Mouse (Mus musculus): ENCODE data around the gene Wwc1. TPM values are rescaled to one million over a fixed set of nuclear protein-coding genes. Genes with fewer than 3 reads are reported as not detected.

The Wwc1 gene
- total RNA-seq, 1 experiment, result 30.4 TPM

GRCm38 (mm10) chr11:35811458-35811857 is 168.9 kb downstream of the Wwc1 start:
- TF ChIP-seq HCFC1 (IDR thresholded peaks at IDR 0.05; ENCODE audit: borderline replicate concordance, insufficient read depth, low read length), result no peak
- TF ChIP-seq MAFK (IDR thresholded peaks at IDR 0.05; ENCODE audit: insufficient read depth, low read depth, low read length), result no peak
- TF ChIP-seq ZNF384 (IDR thresholded peaks at IDR 0.05; ENCODE audit: low read depth, low read length), result no peak
- TF ChIP-seq CHD2 (IDR thresholded peaks at IDR 0.05; ENCODE audit: low read depth, low read length), result no peak
- TF ChIP-seq ZC3H11A (IDR thresholded peaks at IDR 0.05; ENCODE audit: borderline replicate concordance, low read depth, low read length), result no peak
- no peak for DNase-seq (ENCODE audit: low read depth, low spot score)
- Histone ChIP-seq H3K4me1 (ENCODE audit: control insufficient read depth in 2 of 2, insufficient read depth in 2 of 2, low read length in 2 of 2, poor library complexity in 1 of 2) (peaks cover 0 to 4% of the 10 kb centered on the region in 2 experiments; a peak in 1 of 4 replicates), H3K4me3 (ENCODE audit: insufficient read depth in 1 of 2, low read depth in 1 of 2, low read length in 2 of 2, poor library complexity in 1 of 2, severe bottlenecking in 1 of 2) (no peak overlapping the region), H3K9me3 (ENCODE audit: control insufficient read depth, insufficient read depth, low read depth, low read length) (no peaks in the 10 kb centered on the region), H3K9ac (ENCODE audit: insufficient read depth, low read depth, low read length, poor library complexity, severe bottlenecking) (no peak overlapping the region), H3K36me3 (ENCODE audit: control insufficient read depth, insufficient read depth, low read length, poor library complexity, severe bottlenecking) (peaks cover 48% of the 10 kb centered on the region), H3K27ac (ENCODE audit: insufficient read depth, low read depth, low read length, poor library complexity, severe bottlenecking) (no peak overlapping the region)
- in situ Hi-C loops (cut with MboI; ENCODE audit: low sequenced_read_pairs in 2 of 2, unreplicated experiment in 2 of 2), result no loop called here

- in situ Hi-C loops (cut with MboI; ENCODE audit: low sequenced_read_pairs in 2 of 2, unreplicated experiment in 2 of 2), result no loop called here
- TF ChIP-seq MAFK (IDR thresholded peaks at IDR 0.05; ENCODE audit: insufficient read depth, low read depth, low read length) (no peak), CHD2 (IDR thresholded peaks at IDR 0.05; ENCODE audit: low read depth, low read length) (no peak), HCFC1 (IDR thresholded peaks at IDR 0.05; ENCODE audit: borderline replicate concordance, insufficient read depth, low read length) (no peak), ZNF384 (IDR thresholded peaks at IDR 0.05; ENCODE audit: low read depth, low read length) (no peak), ZC3H11A (IDR thresholded peaks at IDR 0.05; ENCODE audit: borderline replicate concordance, low read depth, low read length) (no peak)
Measured at GRCm38 (mm10) chr11:35801332-35801731, 179.0 kb downstream of the Wwc1 start.

GRCm38 (mm10) chr11:35798874-35799273 is 181.5 kb downstream of the Wwc1 start, which contains the start of gene Fbll1:
TSS of gene Fbll1 (minus strand) at chr11:35798884.
- TF ChIP-seq CHD2 (IDR thresholded peaks at IDR 0.05; ENCODE audit: low read depth, low read length), result no peak
- no peak for TF ChIP-seq ZNF384 (IDR thresholded peaks at IDR 0.05; ENCODE audit: low read depth, low read length)
- TF ChIP-seq HCFC1 (IDR thresholded peaks at IDR 0.05; ENCODE audit: borderline replicate concordance, insufficient read depth, low read length), result no peak
- no peak for TF ChIP-seq MAFK (IDR thresholded peaks at IDR 0.05; ENCODE audit: insufficient read depth, low read depth, low read length)
- no peak for TF ChIP-seq ZC3H11A (IDR thresholded peaks at IDR 0.05; ENCODE audit: borderline replicate concordance, low read depth, low read length)
- Histone ChIP-seq H3K9ac (ENCODE audit: insufficient read depth, low read depth, low read length, poor library complexity, severe bottlenecking) (no peak within 1 kb of the TSS), H3K27ac (ENCODE audit: insufficient read depth, low read depth, low read length, poor library complexity, severe bottlenecking) (no peak within 1 kb of the TSS), H3K9me3 (ENCODE audit: control insufficient read depth, insufficient read depth, low read depth, low read length) (no peaks in the 10 kb centered on the region), H3K4me1 (ENCODE audit: control insufficient read depth in 2 of 2, insufficient read depth in 2 of 2, low read length in 2 of 2, poor library complexity in 1 of 2) (peaks cover 0 to 4% of the 10 kb centered on the region in 2 experiments; a peak in 1 of 4 replicates), H3K36me3 (ENCODE audit: control insufficient read depth, insufficient read depth, low read length, poor library complexity, severe bottlenecking) (no peaks in the 10 kb centered on the region), H3K4me3 (ENCODE audit: insufficient read depth in 1 of 2, low read depth in 1 of 2, low read length in 2 of 2, poor library complexity in 1 of 2, severe bottlenecking in 1 of 2) (peak within 1 kb of the TSS; percentile 62 to 63)
- in situ Hi-C loops (cut with MboI; ENCODE audit: low sequenced_read_pairs in 2 of 2, unreplicated experiment in 2 of 2), result no loop called here
- peak; percentile 75 for DNase-seq (ENCODE audit: low read depth, low spot score)

More at GRCm38 (mm10) chr11:35801332-35801731, 179.0 kb downstream of the Wwc1 start:
- Histone ChIP-seq H3K9me3 (ENCODE audit: control insufficient read depth, insufficient read depth, low read depth, low read length) (no peaks in the 10 kb centered on the region), H3K27ac (ENCODE audit: insufficient read depth, low read depth, low read length, poor library complexity, severe bottlenecking) (no peak overlapping the region), H3K9ac (ENCODE audit: insufficient read depth, low read depth, low read length, poor library complexity, severe bottlenecking) (no peak overlapping the region), H3K36me3 (ENCODE audit: control insufficient read depth, insufficient read depth, low read length, poor library complexity, severe bottlenecking) (no peaks in the 10 kb centered on the region), H3K4me1 (ENCODE audit: control insufficient read depth in 2 of 2, insufficient read depth in 2 of 2, low read length in 2 of 2, poor library complexity in 1 of 2) (peaks cover 0 to 4% of the 10 kb centered on the region in 2 experiments; a peak in 1 of 4 replicates), H3K4me3 (ENCODE audit: insufficient read depth in 1 of 2, low read depth in 1 of 2, low read length in 2 of 2, poor library complexity in 1 of 2, severe bottlenecking in 1 of 2) (no peak overlapping the region)
- no peak for DNase-seq (ENCODE audit: low read depth, low spot score)

GRCm38 (mm10) chr11:35798495-35798820 is 181.9 kb downstream of the Wwc1 start:
- no peak for DNase-seq (ENCODE audit: low read depth, low spot score)
- TF ChIP-seq HCFC1 (IDR thresholded peaks at IDR 0.05; ENCODE audit: borderline replicate concordance, insufficient read depth, low read length) (no peak), ZNF384 (IDR thresholded peaks at IDR 0.05; ENCODE audit: low read depth, low read length) (no peak)
- H3K27ac ChIP-seq (ENCODE audit: insufficient read depth, low read depth, low read length, poor library complexity, severe bottlenecking), result no peak overlapping the region

More at GRCm38 (mm10) chr11:35798495-35798820, 181.9 kb downstream of the Wwc1 start:
- peak overlapping the region; percentile 62 to 63 for H3K4me3 ChIP-seq (ENCODE audit: insufficient read depth in 1 of 2, low read depth in 1 of 2, low read length in 2 of 2, poor library complexity in 1 of 2, severe bottlenecking in 1 of 2)
- in situ Hi-C loops (cut with MboI; ENCODE audit: low sequenced_read_pairs in 2 of 2, unreplicated experiment in 2 of 2), result no loop called here
- H3K9me3 ChIP-seq (ENCODE audit: control insufficient read depth, insufficient read depth, low read depth, low read length), result no peaks in the 10 kb centered on the region
- no peak overlapping the region for H3K9ac ChIP-seq (ENCODE audit: insufficient read depth, low read depth, low read length, poor library complexity, severe bottlenecking)
- H3K36me3 ChIP-seq (ENCODE audit: control insufficient read depth, insufficient read depth, low read length, poor library complexity, severe bottlenecking), result no peaks in the 10 kb centered on the region
- peaks cover 0 to 4% of the 10 kb centered on the region in 2 experiments; a peak in 1 of 4 replicates for H3K4me1 ChIP-seq (ENCODE audit: control insufficient read depth in 2 of 2, insufficient read depth in 2 of 2, low read length in 2 of 2, poor library complexity in 1 of 2)

Data from ES-E14 (cell line).